Mouse (Mus musculus): ENCODE measurements at regions not wholly inside any gene's neighbourhood (a gene's known extent, or its start where the extent isn't known, plus 50 kb on each side); places are given as distances from the start of the nearest gene placed in this dataset.

DNA sequence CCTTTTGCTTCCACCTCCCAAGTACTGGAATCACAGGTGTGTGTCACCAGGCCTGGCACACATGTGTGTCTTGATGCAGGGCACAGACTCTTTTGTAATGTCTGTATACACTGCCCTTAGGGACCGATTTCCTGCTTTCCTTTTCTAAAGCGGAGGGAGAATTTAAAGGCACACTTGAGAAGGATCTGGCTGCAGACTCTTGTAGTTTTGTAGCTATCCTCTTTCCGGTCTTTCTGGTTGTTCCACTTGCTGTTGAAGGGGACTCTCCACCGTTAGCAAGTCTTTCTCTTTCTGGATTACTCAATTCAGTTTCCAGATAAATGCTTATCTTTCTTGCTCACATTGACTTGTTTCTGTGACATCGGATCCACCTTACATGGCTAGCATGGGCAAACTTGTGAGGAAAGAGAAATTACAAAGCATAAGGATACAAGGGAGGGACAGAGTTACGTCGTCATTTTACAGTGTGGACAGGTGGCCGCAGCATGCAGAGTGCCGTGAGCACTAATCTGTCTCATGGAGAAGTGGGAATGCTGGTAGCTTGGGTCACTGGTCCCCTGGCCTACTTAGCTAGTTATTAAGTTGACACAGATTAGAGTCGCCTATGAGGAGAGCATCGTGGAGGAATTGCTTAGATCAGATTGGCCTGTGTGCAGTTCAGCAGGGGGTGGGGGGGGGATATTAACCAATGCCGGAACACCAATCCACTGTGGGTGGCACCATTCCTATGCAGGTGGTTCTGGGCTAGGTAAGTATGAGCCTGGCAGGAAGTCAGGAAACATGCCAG is 54.4 kb upstream of the Parp11 start:
- no peaks in the 10 kb centered on the region for H3K9me3 ChIP-seq (replicated peaks; ENCODE audit: control insufficient read depth, low read length)

DNA sequence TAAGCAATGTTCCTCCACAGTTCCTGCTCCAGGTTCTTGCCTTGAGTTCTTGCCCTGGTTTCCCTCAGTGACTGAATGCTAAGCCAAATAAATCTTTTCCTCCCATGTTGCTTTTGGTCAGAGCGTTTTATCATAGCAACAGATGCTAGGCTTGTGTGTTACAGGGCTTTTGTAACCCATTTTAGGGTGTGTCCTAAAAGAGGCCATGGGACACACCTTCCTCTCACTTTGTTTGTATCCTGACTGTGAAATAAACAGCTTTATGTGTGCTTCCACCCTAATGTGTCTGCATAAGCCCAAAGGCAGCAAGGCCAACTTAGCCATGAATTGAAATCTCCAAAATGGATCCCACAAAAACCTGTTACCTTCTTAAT is 53.9 kb upstream of the Parp11 start:
- Histone ChIP-seq H3K4me3 (ENCODE audit: low read depth, low read length) (no peak overlapping the region), H3K4me2 (ENCODE audit: low read depth, low read length) (no peak overlapping the region), H3K27ac (ENCODE audit: low read depth) (no peak overlapping the region), H3K9me3 (replicated peaks; ENCODE audit: control insufficient read depth, low read length) (no peaks in the 10 kb centered on the region), H3K4me1 (ENCODE audit: control insufficient read depth, insufficient read depth) (no peaks in the 10 kb centered on the region), H3K27me3 (ENCODE audit: control insufficient read depth, insufficient read depth, low read length) (no peaks in the 10 kb centered on the region), H3K36me3 (replicated peaks; ENCODE audit: control insufficient read depth, insufficient read depth, low read length) (no peaks in the 10 kb centered on the region), H3K9ac (replicated peaks; ENCODE audit: low read depth, low read length) (no peak overlapping the region)
- no peak for ATAC-seq (ENCODE audit: insufficient read depth, low read depth)
- TF ChIP-seq EP300 (IDR thresholded peaks at IDR 0.05; ENCODE audit: low read depth) = no peak
- TF ChIP-seq CTCF (IDR thresholded peaks at IDR 0.05; ENCODE audit: low read depth) = no peak
- DNase-seq (ENCODE audit: low spot score) = no peak
- 74% methylated on average over 1 of the region's 1 CpGs for WGBS

More for the DNA sequence above, 54.4 kb upstream of the Parp11 start:
- DNase-seq (ENCODE audit: low spot score) = no peak
- H3K4me2 ChIP-seq (ENCODE audit: low read depth, low read length) = no peak overlapping the region
- H3K36me3 ChIP-seq (replicated peaks; ENCODE audit: control insufficient read depth, insufficient read depth, low read length) = no peaks in the 10 kb centered on the region
- H3K27me3 ChIP-seq (ENCODE audit: control insufficient read depth, insufficient read depth, low read length) = no peaks in the 10 kb centered on the region
- no peaks in the 10 kb centered on the region for H3K4me1 ChIP-seq (ENCODE audit: control insufficient read depth, insufficient read depth)
- TF ChIP-seq EP300 (IDR thresholded peaks at IDR 0.05; ENCODE audit: low read depth) (no peak), CTCF (IDR thresholded peaks at IDR 0.05; ENCODE audit: low read depth) (no peak)
- no peak for ATAC-seq (ENCODE audit: insufficient read depth, low read depth)
- no peak overlapping the region for H3K4me3 ChIP-seq (ENCODE audit: low read depth, low read length)
- WGBS = 84% methylated on average over 12 of the region's 12 CpGs
- no peak overlapping the region for H3K9ac ChIP-seq (replicated peaks; ENCODE audit: low read depth, low read length)
- H3K27ac ChIP-seq (ENCODE audit: low read depth) = no peak overlapping the region

GRCm38 (mm10) chr6:127393907-127394600 is 52.6 kb upstream of the Parp11 start:
- no peak overlapping the region for H3K9ac ChIP-seq (replicated peaks; ENCODE audit: low read depth, low read length)
- ATAC-seq (ENCODE audit: insufficient read depth, low read depth) = 0 out of 2 replicates have a peak, but pooled peaks have one; percentile 41

More at GRCm38 (mm10) chr6:127393907-127394600, 52.6 kb upstream of the Parp11 start:
- H3K9me3 ChIP-seq (replicated peaks; ENCODE audit: control insufficient read depth, low read length) = no peaks in the 10 kb centered on the region
- no peak overlapping the region for H3K27ac ChIP-seq (ENCODE audit: low read depth)
- no peak for DNase-seq (ENCODE audit: low spot score)
- 31% methylated on average over 9 of the region's 9 CpGs for WGBS
- no peaks in the 10 kb centered on the region for H3K27me3 ChIP-seq (ENCODE audit: control insufficient read depth, insufficient read depth, low read length)
- no peaks in the 10 kb centered on the region for H3K36me3 ChIP-seq (replicated peaks; ENCODE audit: control insufficient read depth, insufficient read depth, low read length)
- no peak overlapping the region for H3K4me3 ChIP-seq (ENCODE audit: low read depth, low read length)
- H3K4me2 ChIP-seq (ENCODE audit: low read depth, low read length) = no peak overlapping the region
- H3K4me1 ChIP-seq (ENCODE audit: control insufficient read depth, insufficient read depth) = no peaks in the 10 kb centered on the region
- TF ChIP-seq CTCF (IDR thresholded peaks at IDR 0.05; ENCODE audit: low read depth) = no peak
- TF ChIP-seq EP300 (IDR thresholded peaks at IDR 0.05; ENCODE audit: low read depth) = no peak

Measured in heart, postnatal 0 days (tissue).